Mouse (Mus musculus): ENCODE results near the gene Lelp1.

Gene Lelp1

GRCm38 (mm10) chr3:92142644-92143043 lies at the start of gene Lelp1:
Gene Lelp1, minus strand, starts transcription at chr3:92142744.
- DNase-seq (ENCODE audit: extremely low spot score, low read depth, low spot score): no peak

- DNase-seq (ENCODE audit: extremely low spot score, low read depth, low spot score): no peak
Observed at GRCm38 (mm10) chr3:92176880-92177279, 34.3 kb upstream of the Lelp1 start.

GRCm38 (mm10) chr3:92169847-92170246 lies 27.3 kb upstream of the Lelp1 start:
- no peak for DNase-seq (ENCODE audit: extremely low spot score, low read depth, low spot score)

- peak; percentile 33 for DNase-seq (ENCODE audit: extremely low spot score, low read depth, low spot score)
Observed at GRCm38 (mm10) chr3:92153322-92153721, 10.8 kb upstream of the Lelp1 start.

GRCm38 (mm10) chr3:92150631-92151277 lies 8.2 kb upstream of the Lelp1 start:
- DNase-seq (ENCODE audit: extremely low spot score, low read depth, low spot score): peak; percentile 30

- no peak for DNase-seq (ENCODE audit: extremely low spot score, low read depth, low spot score)
Observed at GRCm38 (mm10) chr3:92147913-92148312, 5.4 kb upstream of the Lelp1 start.

GRCm38 (mm10) chr3:92147420-92147819 lies 4.9 kb upstream of the Lelp1 start:
- no peak for DNase-seq (ENCODE audit: extremely low spot score, low read depth, low spot score)

GRCm38 (mm10) chr3:92123847-92124246 lies 18.7 kb downstream of the Lelp1 start, which contains the start of gene Prr9:
Gene Prr9, minus strand, starts transcription at chr3:92123947.
- DNase-seq (ENCODE audit: extremely low spot score, low read depth, low spot score): no peak

GRCm38 (mm10) chr3:92120902-92121301 lies 21.6 kb downstream of the Lelp1 start:
- no peak for DNase-seq (ENCODE audit: extremely low spot score, low read depth, low spot score)

- DNase-seq (ENCODE audit: extremely low spot score, low read depth, low spot score): no peak
Observed at GRCm38 (mm10) chr3:92117930-92118329, 24.6 kb downstream of the Lelp1 start.

GRCm38 (mm10) chr3:92111526-92111925 lies 31.0 kb downstream of the Lelp1 start:
- DNase-seq (ENCODE audit: extremely low spot score, low read depth, low spot score): no peak

- no peak for DNase-seq (ENCODE audit: extremely low spot score, low read depth, low spot score)
Observed at GRCm38 (mm10) chr3:92110790-92111189, 31.8 kb downstream of the Lelp1 start.

GRCm38 (mm10) chr3:92106582-92106981 lies 36.0 kb downstream of the Lelp1 start:
- DNase-seq (ENCODE audit: extremely low spot score, low read depth, low spot score): no peak
